Mouse (Mus musculus) olfactory bulb, adult 2 months (tissue): Measurements from ENCODE around the gene Zc3hav1.

ENCODE experiments used
- CTCF ChIP-seq: fragments of 200-500 bp; IDR thresholded peaks from 2 replicates; pipeline ENCODE4 v1.5.1; 2012; ENCODE audit warnings: low read depth, mild to moderate bottlenecking, low read length, moderate library complexity; ENCODE audit not compliant: insufficient read depth
- POLR2A ChIP-seq: fragments of 200-500 bp; IDR thresholded peaks from 2 replicates; pipeline ENCODE4 v1.6.1; 2012; ENCODE audit warnings: mild to moderate bottlenecking, low read depth, low read length, moderate library complexity; ENCODE audit not compliant: insufficient read depth

GRCm38 (mm10) chr6:38352451-38352850 lies 2.0 kb downstream of the Zc3hav1 start:
- no peak for TF ChIP-seq CTCF
- TF ChIP-seq POLR2A: no peak
